Mouse (Mus musculus) stomach, embryonic 14.5 days (tissue): Measurements from ENCODE around the gene Zbtb24. TPM values are rescaled to one million over a fixed set of nuclear protein-coding genes. Genes with fewer than 3 reads are reported as not detected.

Source experiments
- polyA plus RNA-seq: library from polyadenylated mRNA; unstranded; fragments of >200 nt; fragmentation: Nextera tagmentation; extraction: Ambion mirVana; gene quantifications from 2 replicates; pipeline ENCODE4 v1.2.1, GENCODE M21; 2014

The Zbtb24 gene
- polyA plus RNA-seq, 1 experiment from 2014 or later = 16.7 TPM

Other genes starting within 250 kb of the Zbtb24 start
- gene Fig4, start 147.1 kb upstream of the Zbtb24 start, polyA plus RNA-seq = 17.0 and 18.7 TPM in 2 replicates
- not detected in 2 replicates for gene Ak9, start 146.4 kb upstream of the Zbtb24 start, polyA plus RNA-seq
- 39.3 and 42.8 TPM in 2 replicates for gene Mical1, start 25.9 kb downstream of the Zbtb24 start, polyA plus RNA-seq
- 55.1 and 59.6 TPM in 2 replicates for gene Smpd2, start 40.0 kb downstream of the Zbtb24 start, polyA plus RNA-seq
- 1.8 and 2.2 TPM in 2 replicates for gene Ppil6, start 40.1 kb downstream of the Zbtb24 start, polyA plus RNA-seq
- gene Cd164, start 69.0 kb downstream of the Zbtb24 start, polyA plus RNA-seq = 178 and 202 TPM in 2 replicates